Mouse (Mus musculus): Measurements from ENCODE around the gene Prkn. TPM values are rescaled to one million over a fixed set of nuclear protein-coding genes. Genes with fewer than 3 reads are reported as not detected.

Prkn gene
- polyA plus RNA-seq, 1 experiment, result 16.7 TPM

DNA sequence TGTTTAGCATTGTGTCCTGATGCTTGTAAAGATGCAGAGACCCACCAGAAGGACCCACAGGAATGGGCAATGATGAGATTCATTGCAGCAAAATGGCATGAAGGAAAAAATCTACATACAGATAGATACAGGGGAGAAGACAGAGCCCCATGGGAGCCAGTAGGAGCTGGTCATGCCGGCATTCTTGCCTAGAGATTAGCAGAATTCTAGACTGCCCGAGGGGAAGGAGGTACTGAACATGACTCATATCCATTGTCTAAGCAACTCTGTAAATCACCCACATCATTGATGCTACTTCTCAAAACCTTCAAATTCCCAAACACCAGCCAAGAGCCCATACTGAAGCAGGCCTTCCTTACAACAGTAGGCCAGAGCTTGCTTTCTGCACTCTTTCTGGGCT lies 591.1 kb downstream of the Prkn start:
- no peaks in the 10 kb centered on the region; the same call in 1 of the 2 replicates for H3K27me3 ChIP-seq (ENCODE audit: control insufficient read depth, insufficient read depth, low read length)
- no peak for DNase-seq
- H3K27ac ChIP-seq (ENCODE audit: insufficient read depth, low read length), result no peak overlapping the region
- H3K4me1 ChIP-seq (ENCODE audit: control insufficient read depth, insufficient read depth, low read length), result peaks cover 2% of the 10 kb centered on the region; the same call in 1 of the 2 replicates
- H3K4me3 ChIP-seq (replicated peaks; ENCODE audit: insufficient read depth, low read depth, low read length), result no peak overlapping the region
- TF ChIP-seq CTCF (IDR thresholded peaks at IDR 0.05; ENCODE audit: borderline replicate concordance, insufficient read depth, low read depth, low read length) (no peak), POLR2A (IDR thresholded peaks at IDR 0.05; ENCODE audit: borderline replicate concordance, insufficient read depth, low read length) (no peak)
- WGBS, result 98% methylated on average over 2 of the region's 2 CpGs

DNA sequence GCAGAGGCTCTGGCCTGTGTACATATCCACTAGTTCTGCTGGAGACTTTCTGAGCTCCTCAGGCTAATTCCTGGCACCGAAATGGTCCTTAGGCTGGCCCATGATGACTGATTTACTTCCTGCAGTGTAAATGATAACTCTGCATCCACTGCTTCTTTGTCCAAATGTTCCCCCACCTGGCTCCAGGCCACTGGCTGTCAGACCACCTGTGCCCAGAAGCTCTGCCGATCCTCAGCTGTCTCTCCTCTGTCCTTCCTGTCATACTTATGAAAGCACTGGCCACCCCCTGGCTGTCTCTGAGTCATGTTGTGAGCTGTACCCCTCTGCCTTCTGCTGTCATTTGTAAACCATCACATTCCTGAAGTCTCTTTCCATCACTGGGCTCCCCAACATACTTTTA lies 592.4 kb downstream of the Prkn start:
- no peak for DNase-seq
- H3K27me3 ChIP-seq (ENCODE audit: control insufficient read depth, insufficient read depth, low read length), result no peaks in the 10 kb centered on the region; the same call in 1 of the 2 replicates
- H3K4me1 ChIP-seq (ENCODE audit: control insufficient read depth, insufficient read depth, low read length), result no peaks in the 10 kb centered on the region; the same call in 1 of the 2 replicates
- no peak overlapping the region for H3K27ac ChIP-seq (ENCODE audit: insufficient read depth, low read length)
- H3K4me3 ChIP-seq (replicated peaks; ENCODE audit: insufficient read depth, low read depth, low read length), result no peak overlapping the region
- TF ChIP-seq CTCF (IDR thresholded peaks at IDR 0.05; ENCODE audit: borderline replicate concordance, insufficient read depth, low read depth, low read length) (no peak), POLR2A (IDR thresholded peaks at IDR 0.05; ENCODE audit: borderline replicate concordance, insufficient read depth, low read length) (no peak)
- WGBS, result 45% methylated on average over 2 of the region's 2 CpGs

- TF ChIP-seq CTCF (IDR thresholded peaks at IDR 0.05; ENCODE audit: borderline replicate concordance, insufficient read depth, low read depth, low read length) (no peak), POLR2A (IDR thresholded peaks at IDR 0.05; ENCODE audit: borderline replicate concordance, insufficient read depth, low read length) (no peak)
- no peaks in the 10 kb centered on the region for H3K4me1 ChIP-seq (ENCODE audit: control insufficient read depth, insufficient read depth, low read length)
- H3K27ac ChIP-seq (ENCODE audit: insufficient read depth, low read length), result no peak overlapping the region
- WGBS, result 89% methylated on average over 2 of the region's 2 CpGs
- no peak overlapping the region for H3K4me3 ChIP-seq (replicated peaks; ENCODE audit: insufficient read depth, low read depth, low read length)
- no peaks in the 10 kb centered on the region for H3K27me3 ChIP-seq (ENCODE audit: control insufficient read depth, insufficient read depth, low read length)
- DNase-seq, result no peak
Observed at GRCm38 (mm10) chr17:11462721-11463120, 622.5 kb downstream of the Prkn start.

- no peak overlapping the region for H3K4me3 ChIP-seq (replicated peaks; ENCODE audit: insufficient read depth, low read depth, low read length)
- DNase-seq, result no peak
- H3K27me3 ChIP-seq (ENCODE audit: control insufficient read depth, insufficient read depth, low read length), result no peaks in the 10 kb centered on the region
- no peaks in the 10 kb centered on the region for H3K4me1 ChIP-seq (ENCODE audit: control insufficient read depth, insufficient read depth, low read length)
- H3K27ac ChIP-seq (ENCODE audit: insufficient read depth, low read length), result no peak overlapping the region
- 92% methylated on average over 2 of the region's 2 CpGs for WGBS
- TF ChIP-seq CTCF (IDR thresholded peaks at IDR 0.05; ENCODE audit: borderline replicate concordance, insufficient read depth, low read depth, low read length), result no peak
- TF ChIP-seq POLR2A (IDR thresholded peaks at IDR 0.05; ENCODE audit: borderline replicate concordance, insufficient read depth, low read length), result no peak
Observed at GRCm38 (mm10) chr17:11466095-11466494, 625.9 kb downstream of the Prkn start.

DNA sequence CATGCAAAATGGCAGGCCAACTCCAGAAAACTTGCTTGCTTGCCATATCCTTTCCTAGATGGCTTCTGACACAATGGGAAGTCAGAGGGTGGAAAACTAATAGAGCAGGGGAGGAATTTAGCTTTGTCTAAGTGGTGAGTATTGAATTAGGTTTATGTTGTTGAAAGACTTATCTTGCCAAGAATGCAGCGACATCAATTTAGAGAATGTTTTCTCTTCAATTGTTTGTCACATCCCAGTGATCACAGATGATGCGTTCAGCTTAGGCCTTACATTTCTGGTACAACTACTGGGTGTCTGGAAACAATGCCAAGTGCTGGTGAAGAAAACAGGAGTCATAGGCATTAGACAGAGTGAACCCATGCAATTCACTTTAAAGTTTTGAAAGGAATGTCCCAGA lies 628.4 kb downstream of the Prkn start:
- Histone ChIP-seq H3K27ac (ENCODE audit: insufficient read depth, low read length) (no peak overlapping the region), H3K4me3 (replicated peaks; ENCODE audit: insufficient read depth, low read depth, low read length) (no peak overlapping the region), H3K27me3 (ENCODE audit: control insufficient read depth, insufficient read depth, low read length) (no peaks in the 10 kb centered on the region), H3K4me1 (ENCODE audit: control insufficient read depth, insufficient read depth, low read length) (no peaks in the 10 kb centered on the region)
- 97% methylated on average over 2 of the region's 2 CpGs for WGBS
- TF ChIP-seq CTCF (IDR thresholded peaks at IDR 0.05; ENCODE audit: borderline replicate concordance, insufficient read depth, low read depth, low read length), result no peak
- TF ChIP-seq POLR2A (IDR thresholded peaks at IDR 0.05; ENCODE audit: borderline replicate concordance, insufficient read depth, low read length), result no peak
- DNase-seq, result no peak

- DNase-seq, result no peak
- TF ChIP-seq CTCF (IDR thresholded peaks at IDR 0.05; ENCODE audit: borderline replicate concordance, insufficient read depth, low read depth, low read length) (no peak), POLR2A (IDR thresholded peaks at IDR 0.05; ENCODE audit: borderline replicate concordance, insufficient read depth, low read length) (no peak)
- Histone ChIP-seq H3K27ac (ENCODE audit: insufficient read depth, low read length) (no peak overlapping the region), H3K4me1 (ENCODE audit: control insufficient read depth, insufficient read depth, low read length) (no peaks in the 10 kb centered on the region), H3K4me3 (replicated peaks; ENCODE audit: insufficient read depth, low read depth, low read length) (no peak overlapping the region), H3K27me3 (ENCODE audit: control insufficient read depth, insufficient read depth, low read length) (no peaks in the 10 kb centered on the region)
- 70% methylated on average over 2 of the region's 2 CpGs for WGBS
Observed at GRCm38 (mm10) chr17:11483032-11483431, 642.8 kb downstream of the Prkn start.

DNA sequence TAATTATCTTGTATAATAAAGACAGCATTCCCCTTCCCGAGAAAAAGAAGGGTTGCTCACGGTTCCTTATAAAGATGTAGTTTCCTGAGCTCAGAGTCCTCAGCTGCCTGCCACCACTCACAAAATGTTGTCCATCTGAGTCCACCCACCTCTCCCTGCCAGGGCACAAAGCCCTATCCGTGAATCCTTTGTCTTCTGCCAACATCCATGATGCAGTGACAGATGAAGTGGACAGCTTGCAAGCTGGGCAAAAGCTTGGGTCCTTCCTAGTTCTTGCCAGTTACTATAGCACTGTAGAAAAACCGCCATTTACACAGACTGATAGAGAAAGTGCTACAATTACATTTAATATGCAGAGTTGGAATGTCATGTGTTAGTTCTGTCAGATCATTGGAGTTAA lies 649.9 kb downstream of the Prkn start:
- 11% methylated on average over 4 of the region's 4 CpGs for WGBS
- peak; percentile 63 to 87 for DNase-seq
- no peak for TF ChIP-seq POLR2A (IDR thresholded peaks at IDR 0.05; ENCODE audit: borderline replicate concordance, insufficient read depth, low read length)
- no peak for TF ChIP-seq CTCF (IDR thresholded peaks at IDR 0.05; ENCODE audit: borderline replicate concordance, insufficient read depth, low read depth, low read length)
- Histone ChIP-seq H3K27ac (ENCODE audit: insufficient read depth, low read length) (no peak overlapping the region), H3K4me1 (ENCODE audit: control insufficient read depth, insufficient read depth, low read length) (peaks cover 5% of the 10 kb centered on the region; the same call in 1 of the 2 replicates), H3K27me3 (ENCODE audit: control insufficient read depth, insufficient read depth, low read length) (no peaks in the 10 kb centered on the region), H3K4me3 (replicated peaks; ENCODE audit: insufficient read depth, low read depth, low read length) (no peak overlapping the region)

DNA sequence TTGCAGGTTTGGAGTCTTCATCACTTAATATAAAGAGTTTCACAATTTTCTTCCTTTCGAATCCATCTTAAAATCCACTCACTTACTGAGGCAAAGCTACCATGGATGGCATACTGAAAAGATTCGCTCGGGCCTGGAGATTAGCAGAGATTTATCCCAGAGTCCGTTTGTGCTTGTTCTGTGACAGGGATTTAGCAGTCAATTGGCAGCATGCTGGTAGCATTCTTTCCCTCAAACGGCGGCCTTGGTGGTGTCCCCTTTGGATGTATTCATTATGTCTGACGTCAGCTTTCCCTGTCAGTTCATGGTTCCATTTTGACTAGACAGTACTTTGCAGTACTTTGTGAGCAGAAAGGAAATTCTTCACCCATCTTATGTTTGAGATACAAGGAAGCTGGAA lies 662.4 kb downstream of the Prkn start:
- WGBS, result 70% methylated on average over 7 of the region's 7 CpGs
- no peak for DNase-seq
- no peak for TF ChIP-seq CTCF (IDR thresholded peaks at IDR 0.05; ENCODE audit: borderline replicate concordance, insufficient read depth, low read depth, low read length)
- TF ChIP-seq POLR2A (IDR thresholded peaks at IDR 0.05; ENCODE audit: borderline replicate concordance, insufficient read depth, low read length), result no peak

More for the DNA sequence above, 662.4 kb downstream of the Prkn start:
- Histone ChIP-seq H3K4me1 (ENCODE audit: control insufficient read depth, insufficient read depth, low read length) (no peaks in the 10 kb centered on the region), H3K27me3 (ENCODE audit: control insufficient read depth, insufficient read depth, low read length) (no peaks in the 10 kb centered on the region), H3K27ac (ENCODE audit: insufficient read depth, low read length) (no peak overlapping the region), H3K4me3 (replicated peaks; ENCODE audit: insufficient read depth, low read depth, low read length) (no peak overlapping the region)

Data from cerebellum, adult 2 months (tissue).